Mouse (Mus musculus): ENCODE results near the gene Gm6020. TPM values are rescaled to one million over a fixed set of nuclear protein-coding genes. Genes with fewer than 3 reads are reported as not detected.
"Not testable (repeated sequence)": the region's sequence is repeated elsewhere in the genome, so short reads cannot be mapped to it uniquely, and the experiment has no call there.

Gene Gm6020
- total and polyA plus RNA-seq, 3 experiments = not detected

- no peaks in the 10 kb centered on the region for H3K27me3 ChIP-seq (replicated peaks)
- peaks cover 0 to 14% of the 10 kb centered on the region in 2 experiments; a peak in 3 of 4 replicates for H3K4me1 ChIP-seq (ENCODE audit: control insufficient read depth in 1 of 2, insufficient read depth in 2 of 2)
- no peaks in the 10 kb centered on the region for H3K79me2 ChIP-seq (replicated peaks; ENCODE audit: control insufficient read depth, extremely low read depth, insufficient read depth, poor library complexity, severe bottlenecking)
- H3K4me2 ChIP-seq (ENCODE audit: insufficient read depth, low read depth, poor library complexity, severe bottlenecking) = no peak overlapping the region; the same call in 1 of the 2 replicates
- in situ Hi-C loops (cut with MboI; ENCODE audit: low pct_ligation_motif_present, low pct_unique_long_range_greater_than_20kb, low sequenced_read_pairs) = loop anchor here (5.0 kb wide), 1 partner anchor 67 kb away; no protein-coding TSS in a partner anchor
- H3K27ac ChIP-seq (ENCODE audit: insufficient read depth, low read depth) = no peak overlapping the region
- no peak overlapping the region for H3K9ac ChIP-seq (ENCODE audit: insufficient read depth, low read depth)
- no peaks in the 10 kb centered on the region for H3K36me3 ChIP-seq (replicated peaks in 1 of 2; ENCODE audit: control insufficient read depth in 1 of 2, insufficient read depth in 1 of 2, low read length in 1 of 2)
- dilution Hi-C loops (cut with MboI; ENCODE audit: extremely low pct_ligation_motif_present, extremely low pct_unique_long_range_greater_than_20kb, low sequenced_read_pairs) = no loop called here
- TF ChIP-seq ZMIZ1 (IDR thresholded peaks at IDR 0.05; ENCODE audit: low read depth, low read length) (no peak), UBTF (IDR thresholded peaks at IDR 0.05; ENCODE audit: low read depth, low read length) (no peak), E2F4 (IDR thresholded peaks at IDR 0.05; ENCODE audit: insufficient replicate concordance, low read depth, low read length) (no peak), MAZ (IDR thresholded peaks at IDR 0.05; ENCODE audit: low read depth, low read length) (no peak), GABPA (IDR thresholded peaks at IDR 0.05; ENCODE audit: insufficient replicate concordance, low read depth, low read length) (no peak), USF1 (IDR thresholded peaks at IDR 0.05; ENCODE audit: low read depth, low read length) (no peak), TCF12 (IDR thresholded peaks at IDR 0.05; ENCODE audit: low read depth, low read length) (no peak), SIN3A (IDR thresholded peaks at IDR 0.05; ENCODE audit: low read length) (no peak), CHD2 (IDR thresholded peaks at IDR 0.05; ENCODE audit: low read length) (no peak), MAFK (IDR thresholded peaks at IDR 0.05; ENCODE audit: insufficient replicate concordance, low read length) (no peak), MEF2A (IDR thresholded peaks at IDR 0.05; ENCODE audit: borderline replicate concordance, low read depth, low read length) (no peak), USF2 (conservative IDR thresholded peaks at IDR 0.05; ENCODE audit: low read depth, low read length) (no peak), ZC3H11A (IDR thresholded peaks at IDR 0.05; ENCODE audit: low read depth, low read length) (no peak)
- H3K9me3 ChIP-seq (replicated peaks; ENCODE audit: low read length) = no peaks in the 10 kb centered on the region
- DNase-seq (ENCODE audit: extremely low read depth) = peak; percentile 21
- peak overlapping the region in 1 of 3 experiments; percentile 57 for H3K4me3 ChIP-seq (replicated peaks in 1 of 3; ENCODE audit: low read depth in 2 of 3, low read length in 2 of 3, poor library complexity in 1 of 3)
These were observed 16.1 kb downstream of the Gm6020 start for GRCm38 (mm10) chr19:61199836-61200235.

GRCm38 (mm10) chr19:61207506-61207905 is 23.8 kb downstream of the Gm6020 start:
- H3K27ac ChIP-seq (ENCODE audit: insufficient read depth, low read depth); H3K4me3 ChIP-seq (replicated peaks in 1 of 3; ENCODE audit: low read depth in 2 of 3, low read length in 2 of 3, poor library complexity in 1 of 3); H3K9me3 ChIP-seq (replicated peaks; ENCODE audit: low read length); H3K79me2 ChIP-seq (replicated peaks; ENCODE audit: control insufficient read depth, extremely low read depth, insufficient read depth, poor library complexity, severe bottlenecking); dilution Hi-C loops (cut with MboI; ENCODE audit: extremely low pct_ligation_motif_present, extremely low pct_unique_long_range_greater_than_20kb, low sequenced_read_pairs); H3K9ac ChIP-seq (ENCODE audit: insufficient read depth, low read depth); H3K4me1 ChIP-seq (ENCODE audit: control insufficient read depth in 1 of 2, insufficient read depth in 2 of 2); H3K36me3 ChIP-seq (replicated peaks in 1 of 2; ENCODE audit: control insufficient read depth in 1 of 2, insufficient read depth in 1 of 2, low read length in 1 of 2); H3K4me2 ChIP-seq (ENCODE audit: insufficient read depth, low read depth, poor library complexity, severe bottlenecking); H3K27me3 ChIP-seq (replicated peaks); DNase-seq (ENCODE audit: extremely low read depth); in situ Hi-C loops (cut with MboI; ENCODE audit: low pct_ligation_motif_present, low pct_unique_long_range_greater_than_20kb, low sequenced_read_pairs): not testable (repeated sequence)
